Mouse (Mus musculus): ENCODE results near the gene Polm. TPM values are rescaled to one million over a fixed set of nuclear protein-coding genes. Genes with fewer than 3 reads are reported as not detected.

The Polm gene
- polyA plus RNA-seq, 1 experiment: 37.7 TPM

GRCm38 (mm10) chr11:5789754-5790333 lies 48.0 kb downstream of the Polm start:
- Histone ChIP-seq H3K4me3 (ENCODE audit: low read depth, low read length) (peak overlapping the region; percentile 88), H3K27me3 (ENCODE audit: control insufficient read depth, insufficient read depth, low read length) (no peaks in the 10 kb centered on the region)

GRCm38 (mm10) chr11:5789071-5789753 lies 48.6 kb downstream of the Polm start:
- peaks cover 28% of the 10 kb centered on the region for H3K36me3 ChIP-seq (ENCODE audit: control insufficient read depth, insufficient read depth, low read length)
- WGBS: 19% methylated on average over 6 of the region's 6 CpGs
- peak overlapping the region; percentile 96 for H3K27ac ChIP-seq (ENCODE audit: insufficient read depth, low read depth, low read length)
- H3K4me1 ChIP-seq (ENCODE audit: control insufficient read depth, insufficient read depth, insufficient read length, low read length): peaks cover 16% of the 10 kb centered on the region; the same call in 1 of the 2 replicates
- H3K27me3 ChIP-seq (ENCODE audit: control insufficient read depth, insufficient read depth, low read length): no peaks in the 10 kb centered on the region
- peak overlapping the region; percentile 88 for H3K4me3 ChIP-seq (ENCODE audit: low read depth, low read length)
- no peak for TF ChIP-seq CTCF (IDR thresholded peaks at IDR 0.05; ENCODE audit: extremely low read depth, insufficient read length, insufficient replicate concordance, low read depth, low read length)
- no peak for TF ChIP-seq POLR2A (IDR thresholded peaks at IDR 0.05; ENCODE audit: low read depth, low read length)

More at GRCm38 (mm10) chr11:5789754-5790333, 48.0 kb downstream of the Polm start:
- peaks cover 14% of the 10 kb centered on the region; the same call in 1 of the 2 replicates for H3K4me1 ChIP-seq (ENCODE audit: control insufficient read depth, insufficient read depth, insufficient read length, low read length)
- TF ChIP-seq CTCF (IDR thresholded peaks at IDR 0.05; ENCODE audit: extremely low read depth, insufficient read length, insufficient replicate concordance, low read depth, low read length): no peak
- TF ChIP-seq POLR2A (IDR thresholded peaks at IDR 0.05; ENCODE audit: low read depth, low read length): no peak
- peak overlapping the region; percentile 96 for H3K27ac ChIP-seq (ENCODE audit: insufficient read depth, low read depth, low read length)
- 30% methylated on average over 3 of the region's 3 CpGs for WGBS
- H3K36me3 ChIP-seq (ENCODE audit: control insufficient read depth, insufficient read depth, low read length): peaks cover 33% of the 10 kb centered on the region

GRCm38 (mm10) chr11:5788056-5789014 lies 49.5 kb downstream of the Polm start, which contains the start of gene Dbnl:
Gene Dbnl (plus strand): TSS chr11:5788488.
- H3K27ac ChIP-seq (ENCODE audit: insufficient read depth, low read depth, low read length): peak within 1 kb of the TSS; percentile 96
- WGBS: under 1% methylated on average over 74 of the region's 74 CpGs
- TF ChIP-seq CTCF (IDR thresholded peaks at IDR 0.05; ENCODE audit: extremely low read depth, insufficient read length, insufficient replicate concordance, low read depth, low read length): peak; percentile 68
- TF ChIP-seq POLR2A (IDR thresholded peaks at IDR 0.05; ENCODE audit: low read depth, low read length): peak; percentile 91
- peaks cover 19% of the 10 kb centered on the region for H3K36me3 ChIP-seq (ENCODE audit: control insufficient read depth, insufficient read depth, low read length)
- H3K27me3 ChIP-seq (ENCODE audit: control insufficient read depth, insufficient read depth, low read length): no peaks in the 10 kb centered on the region
- H3K4me3 ChIP-seq (ENCODE audit: low read depth, low read length): peak within 1 kb of the TSS; percentile 88
- H3K4me1 ChIP-seq (ENCODE audit: control insufficient read depth, insufficient read depth, insufficient read length, low read length): peaks cover 17% of the 10 kb centered on the region; the same call in 1 of the 2 replicates

- 18% methylated on average over 8 of the region's 8 CpGs for WGBS
- Histone ChIP-seq H3K4me3 (ENCODE audit: low read depth, low read length) (peak overlapping the region; percentile 88), H3K36me3 (ENCODE audit: control insufficient read depth, insufficient read depth, low read length) (peaks cover 16% of the 10 kb centered on the region), H3K4me1 (ENCODE audit: control insufficient read depth, insufficient read depth, insufficient read length, low read length) (peaks cover 20% of the 10 kb centered on the region; the same call in 1 of the 2 replicates), H3K27ac (ENCODE audit: insufficient read depth, low read depth, low read length) (peak overlapping the region; percentile 93), H3K27me3 (ENCODE audit: control insufficient read depth, insufficient read depth, low read length) (no peaks in the 10 kb centered on the region)
- TF ChIP-seq CTCF (IDR thresholded peaks at IDR 0.05; ENCODE audit: extremely low read depth, insufficient read length, insufficient replicate concordance, low read depth, low read length) (no peak), POLR2A (IDR thresholded peaks at IDR 0.05; ENCODE audit: low read depth, low read length) (no peak)
Observed at GRCm38 (mm10) chr11:5787671-5788055, 50.2 kb downstream of the Polm start.

- TF ChIP-seq CTCF (IDR thresholded peaks at IDR 0.05; ENCODE audit: extremely low read depth, insufficient read length, insufficient replicate concordance, low read depth, low read length) (no peak), POLR2A (IDR thresholded peaks at IDR 0.05; ENCODE audit: low read depth, low read length) (no peak)
- H3K27ac ChIP-seq (ENCODE audit: insufficient read depth, low read depth, low read length): no peak overlapping the region
- H3K4me3 ChIP-seq (ENCODE audit: low read depth, low read length): no peak overlapping the region
- H3K36me3 ChIP-seq (ENCODE audit: control insufficient read depth, insufficient read depth, low read length): no peaks in the 10 kb centered on the region
- H3K27me3 ChIP-seq (ENCODE audit: control insufficient read depth, insufficient read depth, low read length): no peaks in the 10 kb centered on the region
- H3K4me1 ChIP-seq (ENCODE audit: control insufficient read depth, insufficient read depth, insufficient read length, low read length): peaks cover 27% of the 10 kb centered on the region
Observed at GRCm38 (mm10) chr11:5785732-5786131, 52.1 kb downstream of the Polm start.

- Histone ChIP-seq H3K4me1 (ENCODE audit: control insufficient read depth, insufficient read depth, insufficient read length, low read length) (peaks cover 15% of the 10 kb centered on the region), H3K4me3 (ENCODE audit: low read depth, low read length) (peak overlapping the region; percentile 46), H3K27me3 (ENCODE audit: control insufficient read depth, insufficient read depth, low read length) (no peaks in the 10 kb centered on the region), H3K27ac (ENCODE audit: insufficient read depth, low read depth, low read length) (peak overlapping the region; percentile 83), H3K36me3 (ENCODE audit: control insufficient read depth, insufficient read depth, low read length) (no peaks in the 10 kb centered on the region)
- 23% methylated on average over 8 of the region's 8 CpGs for WGBS
- TF ChIP-seq CTCF (IDR thresholded peaks at IDR 0.05; ENCODE audit: extremely low read depth, insufficient read length, insufficient replicate concordance, low read depth, low read length): peak; percentile 40; the same call in 1 of the 2 replicates
- peak; percentile 35; the same call in 1 of the 2 replicates for TF ChIP-seq POLR2A (IDR thresholded peaks at IDR 0.05; ENCODE audit: low read depth, low read length)
Observed at GRCm38 (mm10) chr11:5782199-5782944, 55.4 kb downstream of the Polm start.

Measured in small intestine, adult 2 months (tissue).